Mouse (Mus musculus) testis, adult 2 months (tissue): Measurements from ENCODE around the gene Sacm1l.

ENCODE experiments used
- CTCF ChIP-seq: fragments of 200-500 bp; IDR thresholded peaks from 2 replicates; pipeline ENCODE4 v1.5.1; 2012; ENCODE audit warnings: low read depth, mild to moderate bottlenecking, inconsistent platforms, low read length, moderate library complexity; ENCODE audit not compliant: control insufficient read depth, insufficient read depth, insufficient replicate concordance
- POLR2A ChIP-seq: fragments of 200-500 bp; IDR thresholded peaks from 2 replicates; pipeline ENCODE4 v1.6.1; 2012; ENCODE audit warnings: low read depth, mild to moderate bottlenecking, inconsistent platforms, low read length, moderate library complexity; ENCODE audit not compliant: control insufficient read depth

GRCm38 (mm10) chr9:123596910-123597309 lies 67.4 kb downstream of the Sacm1l start:
- TF ChIP-seq CTCF (no peak), POLR2A (no peak)
